Mouse (Mus musculus) heart, postnatal 36 days (tissue): ENCODE results near the gene Ppp1r12b. TPM values are rescaled to one million over a fixed set of nuclear protein-coding genes. Genes with fewer than 3 reads are reported as not detected.
"Not testable (repeated sequence)": the region's sequence is repeated elsewhere in the genome, so short reads cannot be mapped to it uniquely, and the experiment has no call there.

Source experiments
- DNase-seq, 2 experiments: peaks; one replicate each; pipeline ENCODE4 v3.0.0; 2021 to 2022
- intact Hi-C: fragments of 180-260 bp; cut with DNase I; formaldehyde crosslinking; loops from one replicate; pipeline ENCODE4 v1.15.1; 2025
- total RNA-seq, 2 experiments: library from RNA; stranded (reverse); gene quantifications; 2 replicates each; pipeline ENCODE4 v1.2.3; 2021

Ppp1r12b gene
- total RNA-seq, 2 experiments from 2014 or later = 150 to 160 TPM

DNA sequence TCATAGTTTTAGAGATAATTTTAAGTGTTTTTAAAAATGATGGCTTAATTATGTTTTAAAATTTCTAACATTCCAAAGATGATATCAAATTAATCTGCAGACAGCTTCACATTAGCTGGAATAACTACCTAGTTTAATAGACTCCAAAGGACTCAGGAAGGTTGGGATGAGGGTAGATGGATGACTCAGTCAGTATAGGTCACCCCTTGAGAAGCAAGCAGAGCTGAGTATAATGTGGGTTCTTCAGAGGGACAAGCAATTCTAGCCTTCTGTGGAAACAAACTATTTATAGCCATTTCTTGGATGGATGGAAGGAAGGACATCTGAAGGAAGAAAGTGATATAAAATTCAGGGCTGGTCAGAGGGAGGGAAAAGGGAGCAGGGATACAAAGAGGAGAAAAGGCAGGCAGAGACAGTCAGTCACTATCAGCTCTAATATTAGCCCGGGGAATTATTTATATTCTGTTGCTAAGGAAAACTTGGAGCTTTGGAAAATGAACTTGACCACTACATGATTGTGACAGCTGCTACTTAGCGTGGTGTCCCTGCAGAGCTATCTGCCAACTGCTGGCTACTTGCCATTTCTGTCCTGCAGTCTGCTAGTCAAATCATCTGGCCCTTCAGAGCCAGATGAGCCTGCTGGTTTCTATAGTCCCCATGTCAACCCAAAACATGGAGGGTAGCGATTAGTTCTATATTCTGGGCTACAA lies 97.2 kb downstream of the Ppp1r12b start:
- peak; percentile 72 for DNase-seq
- intact Hi-C loops = loop anchor here (2.0 kb wide), 1 partner anchor 50 kb away; no protein-coding TSS in a partner anchor

DNA sequence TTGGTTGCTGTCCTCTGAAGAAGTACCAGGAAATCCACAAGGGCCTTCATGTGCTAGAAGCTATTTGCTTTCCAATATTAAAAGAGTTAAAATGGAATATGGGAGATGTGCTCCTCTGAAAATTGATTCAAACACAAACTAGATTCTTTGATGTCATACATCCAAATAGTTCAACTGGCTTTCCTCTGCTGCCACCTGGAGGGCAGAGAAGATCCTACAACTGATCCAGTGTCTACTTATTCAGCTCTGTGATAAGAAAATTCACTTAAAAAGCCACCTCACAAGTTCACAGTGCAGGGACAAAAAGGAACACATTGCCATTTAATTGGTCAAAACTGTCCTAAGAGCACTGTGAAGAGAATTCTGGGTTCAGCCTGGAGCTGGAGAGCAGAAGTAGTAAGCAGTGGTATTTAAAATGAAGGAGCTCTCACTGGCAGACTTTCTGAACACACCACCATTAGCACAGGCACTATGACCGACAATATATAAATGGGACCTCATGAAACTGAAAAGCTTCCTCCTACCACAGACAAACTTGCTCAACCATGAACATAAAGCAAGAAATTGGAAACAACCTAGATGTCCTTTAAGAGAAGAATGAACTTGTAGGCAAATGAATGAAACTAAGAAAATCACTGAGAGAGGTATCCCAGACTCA lies 101.3 kb downstream of the Ppp1r12b start:
- peak; percentile 71 to 83 for DNase-seq
- intact Hi-C loops = loop anchor here (2.0 to 5.0 kb wide), 3 partner anchors 107 to 214 kb away; no protein-coding TSS in a partner anchor

GRCm38 (mm10) chr1:134852797-134853196 lies 102.9 kb downstream of the Ppp1r12b start:
- no peak for DNase-seq
- intact Hi-C loops = loop anchor here (5.0 kb wide), 2 partner anchors 105 to 130 kb away; no protein-coding TSS in a partner anchor

GRCm38 (mm10) chr1:134851211-134851610 lies 104.5 kb downstream of the Ppp1r12b start:
- intact Hi-C loops = loop anchor here (5.0 kb wide), 2 partner anchors 104 to 129 kb away; no protein-coding TSS in a partner anchor
- no peak for DNase-seq

GRCm38 (mm10) chr1:134850361-134850760 lies 105.4 kb downstream of the Ppp1r12b start:
- intact Hi-C loops = loop anchor here (5.0 kb wide), 2 partner anchors 103 to 128 kb away; no protein-coding TSS in a partner anchor
- DNase-seq = no peak

- DNase-seq = no peak
- intact Hi-C loops = no loop called here
Observed at GRCm38 (mm10) chr1:134847851-134848250, 107.9 kb downstream of the Ppp1r12b start.

- intact Hi-C loops = no loop called here
- peak; percentile 30 to 46 for DNase-seq
Observed at GRCm38 (mm10) chr1:134846295-134846988, 109.3 kb downstream of the Ppp1r12b start.

DNA sequence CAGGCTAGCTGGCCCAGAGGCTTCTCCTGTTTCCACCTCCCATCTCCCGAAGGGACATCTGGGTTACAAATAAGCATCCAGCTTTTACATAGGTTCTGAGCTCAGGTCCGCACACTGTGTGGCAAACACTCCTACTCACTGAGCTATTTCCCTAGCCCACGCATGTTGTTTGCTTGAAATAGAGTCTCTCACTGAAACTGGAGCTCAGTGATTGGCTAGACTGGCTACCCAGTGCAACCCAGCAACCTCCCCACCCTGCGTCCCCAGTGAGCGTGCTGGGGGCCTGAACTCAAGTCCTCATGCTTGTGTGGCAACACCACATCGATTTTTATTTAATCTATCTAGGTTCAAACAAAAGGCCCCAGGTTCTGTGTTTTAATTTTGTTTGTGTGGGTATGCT lies 112.4 kb downstream of the Ppp1r12b start:
- intact Hi-C loops = no loop called here

GRCm38 (mm10) chr1:134836909-134837480 lies 118.7 kb downstream of the Ppp1r12b start:
- intact Hi-C loops = no loop called here
- DNase-seq = no peak

More for the DNA sequence above, 112.4 kb downstream of the Ppp1r12b start:
- DNase-seq = no peak

DNA sequence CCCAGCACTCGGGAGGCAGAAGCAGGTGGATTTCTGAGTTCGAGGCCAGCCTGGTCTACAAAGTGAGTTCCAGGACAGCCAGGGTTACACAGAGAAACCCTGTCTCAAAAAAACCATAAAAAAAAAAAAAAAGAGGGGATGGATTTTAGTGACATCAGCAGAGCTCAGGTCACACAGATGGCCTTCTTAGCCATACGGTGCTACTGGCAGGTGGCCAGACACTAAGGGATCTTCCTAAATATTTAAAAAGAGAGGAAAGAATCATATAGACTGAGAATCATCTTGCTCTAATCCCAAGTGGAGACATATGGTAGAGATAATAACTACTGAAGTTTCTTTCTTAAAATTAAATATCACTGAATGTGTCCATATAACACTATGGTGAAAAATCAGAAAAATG lies 124.9 kb downstream of the Ppp1r12b start:
- DNase-seq = not testable (repeated sequence)
- intact Hi-C loops = loop anchor here (5.0 kb wide), 3 partner anchors 49 to 194 kb away; no protein-coding TSS in a partner anchor

DNA sequence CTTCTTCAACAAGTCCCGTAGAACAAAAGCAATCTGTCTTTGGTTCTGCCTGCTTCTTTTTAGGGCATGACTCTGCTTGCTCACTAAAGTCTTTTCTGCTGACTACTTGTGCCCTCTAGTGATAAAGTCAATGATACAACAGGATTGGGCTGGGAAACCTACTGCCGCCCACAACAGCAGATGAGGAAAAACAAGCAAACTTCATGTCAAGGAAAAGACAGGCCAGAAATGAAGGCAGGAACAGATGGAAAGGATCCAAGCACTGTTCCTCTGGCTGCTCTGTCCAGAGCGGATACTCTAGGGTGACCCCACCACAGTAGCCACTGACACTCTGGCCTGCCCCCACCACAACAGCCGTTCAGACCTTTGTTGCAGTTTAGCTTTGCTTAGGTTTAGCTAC lies 126.1 kb downstream of the Ppp1r12b start:
- intact Hi-C loops = loop anchor here (1.0 to 5.0 kb wide), 4 partner anchors 47 to 192 kb away; no protein-coding TSS in a partner anchor
- no peak for DNase-seq

DNA sequence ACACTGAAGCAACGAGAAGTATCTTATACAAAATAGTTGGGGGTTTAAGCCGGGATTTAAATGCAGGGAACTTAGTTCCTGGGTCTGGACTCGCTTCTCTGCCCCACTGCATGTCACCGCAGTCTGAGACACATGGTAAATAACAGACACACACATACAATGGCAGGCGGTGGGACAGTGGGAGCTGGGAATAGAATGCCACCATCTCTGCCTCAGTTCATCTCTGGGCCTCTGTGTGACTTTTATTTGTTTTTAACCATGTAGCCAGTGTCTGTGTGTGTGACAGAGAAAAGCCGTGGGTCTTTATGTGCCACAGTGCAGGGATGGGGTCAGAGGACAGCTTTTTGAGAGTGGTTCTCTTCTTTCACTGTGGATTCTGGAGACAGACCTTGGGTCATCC lies 130.8 kb downstream of the Ppp1r12b start:
- intact Hi-C loops = no loop called here
- no peak for DNase-seq

DNA sequence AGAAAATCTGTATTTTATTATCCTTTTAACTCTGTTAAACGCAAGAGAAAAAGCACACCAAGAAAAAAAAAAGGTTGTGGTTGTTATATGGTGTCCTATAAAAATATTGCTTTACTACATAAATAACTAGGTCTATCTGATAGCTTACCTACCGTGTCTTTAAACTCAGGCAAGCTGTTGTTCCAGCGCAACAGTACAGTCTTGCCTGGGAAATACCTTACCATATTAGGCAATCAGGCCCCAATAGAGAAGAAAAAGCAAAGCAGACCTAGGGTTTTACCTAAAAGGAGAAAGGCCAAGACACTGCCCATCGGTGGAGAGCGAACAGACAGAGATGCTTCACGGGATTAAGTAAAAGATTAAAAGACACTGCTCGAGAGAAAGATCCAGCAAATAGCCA lies 131.9 kb downstream of the Ppp1r12b start:
- intact Hi-C loops = no loop called here
- DNase-seq = no peak

DNA sequence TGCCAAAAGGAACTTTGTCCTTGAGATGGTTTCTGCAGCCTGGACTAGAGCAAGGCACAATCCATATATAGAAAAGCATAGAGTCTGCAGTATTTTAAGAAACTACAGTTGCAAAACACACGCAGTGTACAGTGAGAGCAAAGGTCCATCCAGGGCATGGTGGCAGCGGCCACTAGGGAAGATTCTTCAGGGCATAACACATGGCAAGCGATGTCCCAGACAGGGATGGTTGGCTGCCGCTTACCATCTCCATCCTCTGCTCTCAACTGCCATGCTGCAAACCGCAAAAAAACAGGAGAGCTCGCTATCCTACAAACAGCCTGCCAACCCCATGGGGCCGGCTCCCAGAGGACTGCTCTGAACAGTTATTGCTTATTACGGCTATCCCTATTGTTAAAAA lies 132.4 kb downstream of the Ppp1r12b start:
- peak in 1 of 2 experiments; percentile 40 for DNase-seq
- intact Hi-C loops = no loop called here

DNA sequence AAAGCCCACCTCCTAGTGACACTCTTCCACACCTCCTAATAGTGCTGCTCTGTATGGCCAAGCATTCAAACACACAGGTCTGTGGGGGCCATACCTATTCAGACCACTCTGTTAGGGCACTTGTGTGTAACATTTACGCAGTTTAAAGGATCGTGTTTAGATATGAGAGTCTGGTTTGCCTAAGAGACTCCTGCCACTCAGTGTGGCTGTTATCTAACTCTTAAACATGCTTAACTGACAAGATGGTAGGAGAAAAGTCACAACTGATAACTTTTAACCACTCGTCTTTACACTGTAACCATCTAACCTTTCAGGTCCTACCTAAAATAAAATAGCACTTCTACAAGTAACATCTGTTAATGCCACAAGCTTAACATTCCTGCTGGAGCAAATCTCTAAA lies 134.9 kb downstream of the Ppp1r12b start:
- intact Hi-C loops = no loop called here
- DNase-seq = no peak

- intact Hi-C loops = no loop called here
- DNase-seq = no peak
Observed at GRCm38 (mm10) chr1:134819196-134819595, 136.5 kb downstream of the Ppp1r12b start.

DNA sequence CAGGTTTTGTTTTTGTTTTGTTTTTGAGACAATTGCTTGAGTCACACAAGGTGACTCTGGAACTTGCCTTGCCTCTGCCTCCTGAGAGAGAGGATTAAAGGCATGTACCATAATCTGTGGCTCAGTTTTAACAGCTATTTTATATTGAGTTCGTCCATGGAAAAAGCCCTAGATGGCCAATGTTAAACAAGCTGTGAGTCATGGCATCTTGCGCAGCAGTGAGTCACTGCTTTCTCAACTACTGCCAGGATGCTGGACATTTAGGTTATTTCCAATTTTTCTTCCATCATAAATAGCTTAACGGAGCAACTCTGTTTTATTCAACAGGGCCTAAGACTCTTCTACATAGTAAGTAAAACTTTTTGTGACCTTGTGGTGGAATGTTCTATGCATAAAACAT lies 137.0 kb downstream of the Ppp1r12b start:
- DNase-seq = no peak
- intact Hi-C loops = no loop called here

GRCm38 (mm10) chr1:134817916-134818595 lies 137.7 kb downstream of the Ppp1r12b start:
- no peak for DNase-seq
- intact Hi-C loops = no loop called here

- DNase-seq = no peak
- intact Hi-C loops = no loop called here
Observed at GRCm38 (mm10) chr1:134817120-134817519, 138.6 kb downstream of the Ppp1r12b start.

DNA sequence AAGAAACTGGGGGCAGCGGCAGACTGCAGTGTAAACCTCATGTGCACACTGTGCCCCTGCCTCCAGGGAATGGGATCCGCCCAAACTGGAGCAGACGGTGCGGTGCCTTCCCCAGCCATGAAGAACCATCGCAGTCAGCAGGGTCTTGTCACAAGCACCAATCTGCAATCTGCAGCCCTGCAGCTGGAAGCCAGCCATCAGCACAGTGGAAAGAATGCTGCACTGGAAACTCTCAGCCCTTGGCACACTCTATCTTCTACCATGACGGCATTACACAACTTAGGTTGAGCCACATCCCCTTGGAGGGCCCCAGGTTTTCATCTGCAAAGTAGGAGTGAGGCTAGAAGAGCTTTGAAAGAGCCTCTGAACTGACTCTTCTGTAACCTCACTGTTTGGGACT lies 139.1 kb downstream of the Ppp1r12b start:
- DNase-seq = peak; percentile 70 to 75
- intact Hi-C loops = no loop called here
